Mouse (Mus musculus) stomach, postnatal 0 days (tissue): ENCODE results near the gene Csrp1.

Experiments used
- CTCF ChIP-seq: IDR thresholded peaks from 2 replicates; pipeline ENCODE4 v1.5.1; 2016; ENCODE audit warnings: antibody characterized with exemption, low read depth, mild to moderate bottlenecking, moderate library complexity
- EP300 ChIP-seq: optimal IDR thresholded peaks from 2 replicates; pipeline ENCODE3; 2016; ENCODE audit warnings: antibody characterized with exemption

- TF ChIP-seq CTCF (peak; percentile 71), EP300 (no peak)
These were observed 68.8 kb downstream of the Csrp1 start for GRCm38 (mm10) chr1:135788708-135789107.
